Mouse (Mus musculus) kidney, postnatal 25 days (tissue): ENCODE results near the gene Mtmr10.

Experiments used
- DNase-seq, 2 experiments: peaks; one replicate each; pipeline ENCODE4 v3.0.0; 2021; ENCODE audit warnings: mixed read lengths in 2 of 2

The Mtmr10 gene

DNA sequence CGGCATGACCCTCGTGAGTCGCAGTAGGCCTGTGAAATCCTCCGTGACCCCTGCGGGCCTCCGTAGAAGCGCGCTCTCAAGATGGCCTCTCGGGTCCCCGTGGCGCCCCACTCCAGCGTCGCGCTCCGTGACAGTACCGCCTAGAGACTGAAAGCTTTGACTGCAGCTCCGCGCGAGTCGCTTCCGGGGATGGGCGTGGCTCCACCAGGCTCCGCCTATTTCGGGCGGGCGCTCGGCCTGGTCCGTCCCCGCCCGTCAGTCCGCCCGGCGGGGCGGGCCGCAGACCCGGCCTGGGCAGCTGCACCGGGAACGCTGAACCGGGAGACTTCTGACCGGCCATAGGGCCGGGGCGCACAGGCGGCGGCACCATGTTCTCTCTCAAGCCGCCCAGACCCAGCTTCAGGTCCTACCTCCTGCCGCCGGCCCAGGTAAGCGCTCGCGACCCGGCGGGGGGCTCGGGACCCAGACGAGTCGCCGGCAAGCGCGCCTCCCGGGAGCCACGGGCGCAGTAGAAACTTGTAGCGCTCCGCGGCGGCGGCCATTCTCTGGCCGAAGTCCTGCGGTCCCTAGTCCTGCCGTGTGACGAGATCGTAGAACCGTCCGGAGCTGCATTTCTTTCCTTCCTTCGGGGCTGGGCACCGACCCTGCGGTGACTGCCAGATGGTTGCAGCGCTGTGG lies at the start of gene Mtmr10:
Gene Mtmr10, plus strand, starts transcription at position 240 of the 678 bp plus-strand sequence.
- DNase-seq = peak; percentile 98 to 99

DNA sequence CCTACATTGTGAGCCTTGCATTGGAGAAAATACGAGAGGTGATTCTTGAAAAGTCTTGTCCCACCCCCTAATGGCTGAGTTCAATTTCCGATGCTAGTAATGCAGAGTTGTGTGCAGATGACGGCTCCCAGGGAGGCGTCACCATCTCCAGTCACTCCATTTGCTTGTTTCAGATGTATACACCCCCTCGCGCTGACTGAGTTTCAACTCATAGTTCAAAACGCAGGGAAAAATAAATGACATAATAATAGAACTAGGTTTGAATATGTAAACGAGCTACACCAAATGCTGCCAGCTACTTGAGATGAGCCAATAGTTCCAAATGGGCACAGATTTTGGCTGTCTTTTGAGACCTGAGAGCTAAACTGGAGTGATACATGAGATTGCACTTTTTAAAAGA lies 49.7 kb upstream of the Mtmr10 start:
- no peak for DNase-seq

DNA sequence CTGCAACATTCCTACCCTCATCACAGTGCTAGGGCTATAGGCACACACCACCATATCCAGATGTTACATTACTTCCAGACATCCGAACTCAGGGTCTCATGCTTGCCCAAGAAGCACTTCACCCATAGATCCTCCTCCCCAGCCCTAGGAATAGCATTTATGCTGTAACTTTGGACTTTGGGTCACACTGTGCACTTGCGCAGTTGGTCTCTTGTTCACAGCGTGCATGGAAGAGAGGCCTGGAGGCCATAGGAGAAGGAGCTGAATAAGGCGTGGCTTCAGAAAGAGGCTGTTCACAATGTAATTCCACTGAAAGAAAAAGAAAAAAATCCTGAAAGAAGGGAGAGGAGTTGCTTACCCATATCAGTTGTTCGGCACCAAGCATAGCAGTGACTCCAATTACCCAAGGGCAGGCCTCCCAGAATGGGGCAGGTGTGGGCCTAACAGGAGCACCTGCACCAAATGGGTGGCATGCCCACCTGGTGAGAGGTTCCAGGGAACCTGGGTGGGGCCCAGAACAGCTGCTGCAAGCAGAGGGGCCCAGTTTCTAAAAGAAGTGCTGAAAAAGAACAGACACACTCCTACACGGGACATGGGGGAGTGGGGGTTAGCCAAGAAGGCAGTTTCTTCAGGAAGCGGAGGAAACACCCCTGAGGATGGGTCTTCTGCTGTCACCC lies 48.9 kb upstream of the Mtmr10 start:
- DNase-seq = no peak

DNA sequence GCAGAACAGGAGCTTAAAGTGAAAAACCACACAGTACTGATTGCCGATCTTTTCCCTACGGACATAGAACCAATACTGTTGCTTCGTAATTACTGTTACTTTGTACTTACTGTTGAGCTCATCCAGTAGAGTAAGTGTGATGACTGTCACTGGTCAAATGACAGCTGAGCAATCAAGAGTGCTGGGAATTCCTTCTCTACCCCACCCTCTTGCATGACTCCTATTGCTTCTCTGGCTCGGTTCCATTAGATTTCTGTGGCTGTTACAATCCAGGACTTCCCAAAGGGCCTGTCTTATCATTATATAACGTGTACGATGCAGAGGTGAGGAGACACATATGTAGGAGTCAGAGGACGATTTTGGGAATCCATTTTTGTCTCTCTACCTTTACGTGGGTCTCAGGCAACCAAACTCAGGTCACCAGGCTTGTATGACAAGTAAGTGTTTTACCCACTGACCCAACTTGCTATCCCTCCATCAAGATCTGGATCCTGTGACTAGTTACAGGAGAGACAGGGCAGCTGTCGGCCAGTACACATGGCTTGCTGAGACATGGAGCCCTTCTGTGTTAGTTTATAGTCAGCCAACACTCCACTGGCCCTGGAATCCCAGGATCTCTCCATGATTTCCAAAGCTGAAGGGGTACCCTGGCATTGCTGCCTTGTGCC lies 48.2 kb upstream of the Mtmr10 start:
- DNase-seq = no peak

DNA sequence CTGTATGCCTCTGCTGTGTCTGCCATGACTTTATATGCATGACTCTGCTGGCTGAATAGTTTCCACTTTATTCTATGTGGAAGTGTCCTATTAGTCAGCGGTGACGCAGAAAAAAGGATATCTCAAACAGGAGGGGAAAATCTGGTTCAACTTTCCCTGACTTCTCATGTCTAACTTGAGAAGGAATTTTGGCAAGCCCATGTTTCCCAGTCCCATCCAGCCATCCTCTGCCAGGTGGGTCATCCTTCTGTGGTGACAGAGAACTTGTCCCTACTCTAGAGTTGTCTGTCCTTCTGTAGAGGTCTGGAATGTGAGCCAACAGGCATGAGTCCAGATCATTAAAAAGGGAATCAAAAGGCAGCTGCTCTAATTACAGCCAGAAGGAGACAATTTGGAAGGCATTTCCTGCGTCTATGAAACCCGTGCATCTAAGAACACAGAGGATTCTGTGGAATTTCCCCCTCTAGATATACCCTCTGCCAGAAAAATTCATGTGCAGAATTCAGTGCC lies 47.6 kb upstream of the Mtmr10 start:
- peak in 1 of 2 experiments; percentile 36 for DNase-seq

DNA sequence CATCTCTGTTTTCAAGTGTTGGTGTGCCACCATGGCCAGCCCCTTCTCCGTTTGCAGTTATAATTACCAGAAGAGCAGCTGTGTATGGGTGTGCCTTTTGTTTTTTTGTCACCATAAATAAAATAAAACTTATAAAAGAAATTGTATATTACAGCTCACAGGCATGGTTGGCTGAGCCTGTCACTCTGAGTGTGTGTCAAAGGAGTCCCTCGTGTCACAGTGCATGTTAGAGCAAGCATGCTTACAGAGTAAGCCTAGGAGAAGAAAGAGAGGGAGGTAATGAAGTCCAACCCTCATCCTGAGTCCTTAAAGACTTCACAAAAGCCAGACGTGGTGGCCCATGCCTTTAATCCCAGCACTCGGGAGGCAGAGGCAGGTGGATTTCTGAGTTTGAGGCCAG lies 45.0 kb upstream of the Mtmr10 start:
- DNase-seq = no peak

DNA sequence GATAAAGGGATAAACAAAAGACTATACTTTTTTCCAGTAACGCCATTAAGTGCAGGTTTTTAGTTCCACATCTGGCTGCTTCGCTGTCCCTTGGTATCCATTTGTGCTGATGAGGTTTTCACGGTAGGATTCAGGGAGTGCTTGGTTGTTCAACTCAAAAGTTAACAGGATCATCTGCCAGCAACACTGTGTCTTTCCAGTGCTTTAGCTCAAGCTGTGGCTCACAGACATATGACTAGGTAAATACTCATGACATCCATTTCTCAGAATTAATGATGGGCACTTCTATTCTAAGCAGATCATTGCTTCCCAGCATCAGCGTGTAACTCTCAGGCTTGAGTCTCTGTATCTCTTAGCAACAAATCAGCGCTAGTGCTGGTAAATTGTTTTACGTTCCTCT lies 43.1 kb upstream of the Mtmr10 start:
- DNase-seq = no peak

DNA sequence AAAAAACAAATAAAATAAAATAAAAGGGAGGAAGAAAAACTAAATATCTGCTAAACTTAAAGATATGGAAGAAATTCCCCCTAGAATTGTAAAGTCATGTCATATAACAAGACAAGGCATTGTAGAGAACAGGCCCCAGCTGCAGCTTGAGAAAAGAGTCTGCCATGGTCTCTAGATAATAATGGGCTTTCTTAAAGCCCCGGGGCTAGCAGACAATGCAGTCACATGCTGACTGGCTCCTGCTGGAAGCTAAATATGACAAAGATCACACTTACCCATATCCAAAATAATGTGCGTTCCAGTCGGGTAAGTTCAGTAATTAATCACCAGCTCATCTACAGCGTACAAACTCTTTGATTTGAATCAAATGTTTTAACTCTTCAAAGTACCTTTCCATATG lies 40.7 kb upstream of the Mtmr10 start:
- no peak for DNase-seq

DNA sequence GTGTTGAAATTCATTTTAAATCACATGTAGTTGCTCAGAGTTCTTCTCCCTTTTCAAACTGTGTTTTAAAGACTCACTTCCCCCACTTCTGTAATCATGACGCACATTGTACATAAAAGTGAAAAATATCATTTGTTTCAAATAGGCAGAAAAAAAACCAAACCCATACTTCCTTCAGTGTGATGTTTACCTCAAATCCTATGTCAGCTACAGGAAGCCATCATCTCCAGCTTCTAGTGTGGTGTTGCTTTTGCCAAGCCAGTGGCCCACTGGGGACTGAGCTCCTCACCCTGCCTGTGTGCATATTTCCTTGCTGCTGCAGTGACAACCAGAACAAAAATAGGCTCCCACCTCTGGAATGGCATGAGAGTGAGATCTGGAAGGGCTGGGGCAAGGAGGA lies 39.1 kb upstream of the Mtmr10 start:
- no peak for DNase-seq

DNA sequence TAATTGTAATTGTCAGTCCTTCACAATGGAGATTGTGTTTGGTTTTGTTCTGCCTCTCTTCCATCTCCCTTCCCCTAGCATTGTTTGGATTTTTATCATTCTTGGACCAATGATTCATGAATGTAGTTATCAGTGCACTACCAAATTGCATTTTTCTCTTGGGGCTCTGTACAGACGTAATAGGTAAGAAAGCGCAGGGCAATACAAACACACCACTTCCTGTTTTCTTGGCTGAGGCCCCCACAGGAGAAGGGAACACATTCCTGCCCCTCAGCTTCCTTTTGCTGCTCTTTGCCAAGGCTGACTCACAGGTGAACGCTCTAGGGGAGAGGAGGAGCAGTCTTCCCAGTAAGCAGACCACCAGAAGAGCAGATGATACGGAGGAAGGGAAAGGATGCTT lies 37.7 kb upstream of the Mtmr10 start:
- DNase-seq = no peak

DNA sequence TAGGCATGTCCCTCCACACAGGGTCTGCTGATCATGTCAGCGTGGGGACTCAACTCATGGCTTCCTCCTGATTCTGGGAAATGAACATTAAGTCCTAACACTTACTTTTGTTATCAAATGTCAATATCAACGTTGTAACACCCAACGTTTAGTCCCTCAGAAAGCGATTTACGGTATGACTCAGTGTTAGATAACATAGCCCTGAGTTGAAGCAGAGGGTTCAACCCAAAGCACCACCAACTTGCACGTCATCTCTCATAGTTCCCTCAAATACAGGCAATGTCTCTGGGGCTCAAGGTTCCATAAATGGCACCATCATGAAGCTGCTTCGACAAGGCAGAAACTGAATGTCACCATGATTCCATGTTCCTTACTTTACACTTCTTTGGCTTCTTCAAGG lies 37.0 kb upstream of the Mtmr10 start:
- DNase-seq = no peak

DNA sequence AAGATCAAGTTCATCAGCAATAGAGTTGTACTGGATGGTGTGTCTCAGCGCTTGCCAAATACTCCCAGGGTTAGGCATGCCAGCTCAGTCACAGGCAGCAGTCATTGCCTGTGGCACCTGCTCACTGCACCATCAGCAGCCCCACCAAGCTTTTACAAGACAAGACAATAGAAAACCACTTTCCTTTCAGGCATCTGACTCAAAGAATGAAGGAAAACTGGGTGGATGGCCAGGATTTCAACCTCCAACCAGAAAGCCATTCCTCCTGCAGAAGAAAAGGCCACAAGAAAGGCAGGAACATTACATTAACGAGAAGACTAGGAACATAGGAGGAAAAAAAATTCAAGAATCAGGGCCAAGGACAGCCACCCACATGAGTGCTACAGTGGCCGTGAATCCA lies 33.7 kb upstream of the Mtmr10 start:
- DNase-seq = no peak

DNA sequence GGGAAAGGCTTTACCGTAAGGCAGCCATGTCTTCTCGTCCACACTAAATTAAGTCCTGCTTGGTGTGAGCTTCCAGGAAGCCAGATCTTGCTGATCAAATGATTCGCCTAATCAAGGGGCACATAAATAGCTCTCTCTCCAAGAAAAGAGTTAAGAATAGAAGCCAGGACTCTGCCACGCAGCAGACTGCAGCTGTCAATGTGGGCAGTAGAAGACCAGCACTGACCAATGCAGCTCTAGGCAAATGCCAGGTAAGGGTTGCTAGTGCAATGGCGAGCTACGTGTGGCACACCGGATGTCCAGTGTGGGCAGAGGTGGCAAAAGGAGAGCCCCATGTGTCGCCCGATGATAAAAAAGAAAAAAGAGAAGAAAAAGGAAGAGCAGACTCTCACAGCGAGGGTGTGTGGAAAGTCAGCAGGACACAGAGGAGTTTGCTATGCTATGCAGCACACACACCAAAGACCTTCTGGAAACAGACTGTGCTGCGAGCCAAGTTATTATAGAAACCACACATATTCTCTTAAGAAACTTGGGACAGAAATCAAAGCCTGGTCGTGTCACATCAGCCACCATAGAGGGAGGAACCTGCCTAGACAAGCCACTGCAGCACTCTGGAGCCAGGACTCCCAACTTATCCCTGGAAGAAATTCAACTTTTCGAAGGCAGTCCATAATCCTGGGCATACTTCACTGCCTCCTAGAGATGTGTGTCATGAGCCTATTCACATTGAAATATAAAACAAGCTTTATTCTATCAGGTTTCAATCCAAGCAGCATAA lies 21.8 kb upstream of the Mtmr10 start:
- DNase-seq = no peak

DNA sequence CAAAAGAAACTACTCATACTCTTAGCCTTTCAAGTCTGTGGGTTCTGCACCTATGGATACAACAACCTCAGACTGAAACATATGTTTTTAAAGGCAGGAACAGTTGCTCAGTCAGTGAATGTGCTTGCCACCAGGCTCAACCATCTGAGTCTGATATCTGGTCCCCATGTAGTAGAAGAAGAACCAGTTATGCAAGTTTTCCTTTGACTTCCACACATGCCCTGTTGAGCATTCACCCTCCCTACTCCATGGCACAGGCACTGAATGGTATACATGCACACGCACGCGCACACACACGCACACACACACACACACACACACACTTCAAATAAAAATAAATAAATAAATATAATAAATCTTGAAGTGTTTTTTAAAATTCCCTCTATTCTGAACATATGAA lies 20.9 kb upstream of the Mtmr10 start:
- no peak for DNase-seq

DNA sequence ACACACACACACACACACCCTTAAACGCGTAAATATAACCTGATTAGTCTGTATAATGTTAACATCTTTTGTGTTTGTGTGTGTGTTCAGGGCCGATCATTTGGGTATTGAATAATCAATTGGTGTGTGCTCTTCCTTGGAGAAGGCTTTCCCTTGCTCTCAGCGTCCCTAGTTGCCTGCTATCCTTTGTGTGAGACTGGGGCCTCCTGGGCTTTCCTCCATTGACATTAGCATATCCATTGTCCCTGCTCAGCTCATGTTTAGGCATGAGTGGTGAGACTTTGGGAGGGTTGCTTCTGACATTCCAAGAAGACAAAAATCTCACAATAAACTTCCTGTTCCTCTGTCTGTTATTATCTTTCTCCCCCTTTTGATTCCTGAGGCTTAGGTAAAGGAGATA lies 15.5 kb upstream of the Mtmr10 start:
- no peak for DNase-seq

DNA sequence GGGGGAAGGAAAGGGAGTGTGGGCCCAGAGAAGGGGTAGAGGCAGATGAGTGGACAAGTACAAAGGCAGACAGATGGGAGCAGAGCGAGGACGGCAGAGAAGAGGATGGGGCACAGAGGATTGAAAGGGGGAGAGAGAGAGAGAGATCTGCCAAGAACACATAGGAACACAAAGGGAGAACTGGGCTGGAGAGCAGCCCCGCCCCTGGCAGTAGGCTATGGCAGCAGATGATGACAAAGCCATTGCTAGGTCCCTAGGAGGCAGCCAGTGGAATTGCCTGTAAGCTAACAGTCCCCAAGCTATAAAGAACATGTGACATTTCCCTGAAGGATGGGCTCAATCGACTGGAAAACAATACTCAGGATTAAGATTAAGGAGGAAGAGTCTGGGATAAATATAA lies 11.9 kb upstream of the Mtmr10 start:
- DNase-seq = no peak

DNA sequence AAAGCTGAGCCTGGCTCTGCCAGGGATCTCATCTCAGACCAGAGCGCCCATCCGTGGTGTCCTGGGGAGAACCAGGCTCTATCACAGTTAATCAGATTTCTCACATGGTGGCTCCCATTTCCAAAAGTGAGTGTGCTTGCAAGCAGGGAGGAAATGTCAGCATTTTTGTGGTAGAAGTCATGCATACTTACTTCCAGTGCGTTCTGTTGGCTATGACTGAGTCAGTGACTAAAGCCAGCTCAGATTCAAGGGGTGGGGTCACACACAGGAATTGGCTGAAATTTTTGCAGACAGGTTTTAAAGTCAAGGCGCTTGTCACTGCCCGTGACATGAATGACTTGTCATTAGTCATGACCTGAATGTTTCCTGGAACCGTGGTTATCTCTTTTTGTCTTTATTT lies 10.5 kb upstream of the Mtmr10 start:
- DNase-seq = no peak

DNA sequence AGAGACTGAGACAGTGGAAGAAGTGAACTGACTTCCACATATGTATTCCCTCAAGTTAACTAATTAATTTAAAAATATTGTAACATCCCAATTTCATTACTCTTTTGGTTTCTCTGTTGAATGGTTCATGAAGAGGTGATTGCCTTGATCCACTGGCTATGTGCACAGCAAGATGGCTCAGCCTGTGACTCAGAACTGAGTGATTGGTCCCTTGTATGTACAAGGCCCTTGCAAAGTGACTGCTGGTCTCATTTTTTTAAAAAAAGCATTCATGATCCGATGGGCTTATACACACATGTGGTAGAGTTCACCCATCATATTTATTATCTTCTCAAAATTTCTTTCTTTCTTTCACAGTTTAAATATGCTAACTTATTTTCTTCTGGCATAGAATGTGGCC lies 8.9 kb upstream of the Mtmr10 start:
- no peak for DNase-seq

DNA sequence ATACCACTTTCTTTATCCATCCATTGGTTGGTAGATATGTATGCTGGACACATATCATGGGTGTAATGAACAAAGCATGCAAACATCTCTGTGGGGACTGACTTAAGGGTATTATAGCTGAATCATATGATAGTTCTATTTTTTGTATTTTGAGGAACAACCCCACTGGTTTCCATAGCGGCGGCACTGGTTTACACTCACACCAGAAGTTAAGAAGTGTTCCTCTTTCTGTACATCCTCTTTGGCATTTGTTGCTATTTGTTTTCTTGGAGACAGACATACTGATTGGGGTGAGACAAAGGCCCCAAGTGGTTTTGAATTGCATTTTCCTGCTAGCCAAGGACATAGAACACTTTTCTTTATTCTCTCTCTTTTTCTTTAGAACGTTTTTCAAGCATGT lies 7.9 kb upstream of the Mtmr10 start:
- DNase-seq = no peak

DNA sequence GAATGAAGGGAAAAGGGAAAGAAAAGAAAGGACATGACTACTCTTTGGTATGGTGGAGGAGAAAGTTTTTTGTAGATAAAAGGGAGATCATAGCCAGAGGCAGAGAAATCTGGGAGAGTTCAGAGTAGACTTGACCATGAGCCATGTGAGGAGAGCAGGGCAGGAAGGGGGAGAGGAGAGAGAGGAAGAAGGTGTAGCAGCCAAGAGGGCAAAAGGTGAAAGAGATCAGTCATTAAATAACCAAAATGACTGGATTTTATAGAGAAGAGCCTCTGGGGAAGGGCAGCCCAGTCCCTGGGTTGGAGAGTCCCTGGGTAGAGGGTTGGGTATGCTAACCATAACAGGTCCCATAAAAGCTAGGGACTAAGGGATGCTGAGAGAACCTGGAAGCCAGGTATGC lies 887 bp upstream of the Mtmr10 start:
- DNase-seq = peak in 1 of 2 experiments; percentile 6

DNA sequence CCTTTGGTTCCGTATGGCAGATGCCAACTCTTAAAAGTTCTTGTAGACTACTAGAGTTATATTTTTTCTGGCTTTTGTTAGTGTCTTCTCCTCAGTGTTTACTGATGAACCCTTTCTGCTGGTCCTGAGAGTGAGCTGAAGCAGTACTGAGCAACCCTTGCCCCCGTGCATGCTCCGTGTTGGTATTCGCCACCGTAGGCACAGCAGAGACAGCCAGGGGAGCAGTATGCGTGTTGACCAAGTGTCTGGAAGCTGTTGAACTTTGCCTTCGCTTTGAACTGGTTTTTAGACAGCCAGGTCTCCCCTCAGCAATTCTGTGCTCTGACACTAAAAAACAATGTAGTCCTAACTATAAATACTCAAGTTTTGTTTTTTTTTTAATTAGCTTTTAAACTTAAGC lies 2.0 kb downstream of the Mtmr10 start:
- peak; percentile 68 to 85 for DNase-seq

DNA sequence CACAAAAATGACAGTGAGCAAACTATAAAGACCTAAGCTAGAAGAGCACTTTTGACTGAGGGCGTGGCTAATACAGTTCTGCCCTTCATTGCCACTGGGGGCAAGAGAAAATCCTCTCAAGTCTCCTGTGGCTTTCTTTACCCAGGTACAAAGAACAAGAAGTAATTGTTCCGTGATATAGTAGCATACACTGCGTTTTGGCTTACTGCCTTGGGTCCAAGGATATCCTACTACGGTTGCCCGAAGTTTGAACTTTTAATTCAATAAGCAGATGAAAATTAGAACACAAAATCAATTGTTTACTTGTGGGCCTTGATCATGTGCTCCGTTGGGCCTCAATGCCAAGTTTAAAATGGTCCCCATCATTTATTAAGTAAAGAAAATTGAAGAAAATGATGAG lies 3.0 kb downstream of the Mtmr10 start:
- no peak for DNase-seq

DNA sequence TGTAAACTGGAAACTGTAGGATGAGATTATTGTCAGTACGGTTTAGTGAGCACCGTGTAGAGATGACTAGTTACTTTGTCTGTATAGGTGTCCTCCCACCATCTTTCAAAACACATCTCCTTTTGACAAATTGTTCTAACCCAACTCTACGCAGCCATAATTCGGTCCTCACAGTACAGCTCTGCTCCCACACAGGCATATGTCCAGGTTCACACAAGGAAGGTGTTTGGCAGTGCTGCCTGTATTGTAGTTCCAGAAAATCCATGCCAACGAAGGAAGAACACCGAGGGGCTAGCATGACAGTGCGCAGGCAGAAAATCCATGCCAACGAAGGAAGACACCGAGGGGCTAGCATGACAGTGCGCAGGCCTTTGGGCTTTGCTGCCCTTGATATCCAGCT lies 4.3 kb downstream of the Mtmr10 start:
- no peak for DNase-seq
